Mouse (Mus musculus) cerebellum, postnatal 36 days (tissue): ENCODE results near the gene Slc9b1.
A peak's percentile ranks its signal among the peaks of the same experiment; 100 is the strongest.

Source experiments
- DNase-seq, 2 experiments: peaks; one replicate each; pipeline ENCODE4 v3.0.0; 2021 to 2022; ENCODE audit warnings: mixed read lengths in 2 of 2

The Slc9b1 gene

GRCm38 (mm10) chr3:135347739-135348264, at the start of gene Slc9b1:
Gene Slc9b1, plus strand, starts transcription at chr3:135348029.
- DNase-seq = no peak

GRCm38 (mm10) chr3:135298560-135298959, 49.3 kb upstream of the Slc9b1 start:
- DNase-seq = no peak

- DNase-seq = no peak
Observed at GRCm38 (mm10) chr3:135300081-135300480, 47.7 kb upstream of the Slc9b1 start.

- no peak for DNase-seq
Observed at GRCm38 (mm10) chr3:135304060-135304459, 43.8 kb upstream of the Slc9b1 start.

GRCm38 (mm10) chr3:135304566-135304965, 43.3 kb upstream of the Slc9b1 start:
- DNase-seq = no peak

- DNase-seq = peak; percentile 14 to 20
Observed at GRCm38 (mm10) chr3:135307411-135308259, 40.2 kb upstream of the Slc9b1 start, which contains the start of gene Slc9b2. Gene Slc9b2, plus strand, starts transcription at chr3:135307700.

GRCm38 (mm10) chr3:135312916-135313491, 34.8 kb upstream of the Slc9b1 start:
- no peak for DNase-seq

- DNase-seq = no peak
Observed at GRCm38 (mm10) chr3:135313727-135314126, 34.1 kb upstream of the Slc9b1 start.

GRCm38 (mm10) chr3:135314811-135315210, 33.0 kb upstream of the Slc9b1 start:
- DNase-seq = no peak

- DNase-seq = no peak
Observed at GRCm38 (mm10) chr3:135315720-135316425, 32.0 kb upstream of the Slc9b1 start.

- DNase-seq = no peak
Observed at GRCm38 (mm10) chr3:135318331-135318730, 29.5 kb upstream of the Slc9b1 start.

- DNase-seq = no peak
Observed at GRCm38 (mm10) chr3:135324354-135324753, 23.5 kb upstream of the Slc9b1 start.

- no peak for DNase-seq
Observed at GRCm38 (mm10) chr3:135327176-135327575, 20.7 kb upstream of the Slc9b1 start.

- no peak for DNase-seq
Observed at GRCm38 (mm10) chr3:135327601-135328000, 20.2 kb upstream of the Slc9b1 start.

GRCm38 (mm10) chr3:135328560-135328959, 19.3 kb upstream of the Slc9b1 start:
- peak; percentile 20 to 26 for DNase-seq

GRCm38 (mm10) chr3:135332691-135333090, 15.1 kb upstream of the Slc9b1 start:
- DNase-seq = no peak

- no peak for DNase-seq
Observed at GRCm38 (mm10) chr3:135333763-135334162, 14.1 kb upstream of the Slc9b1 start.

GRCm38 (mm10) chr3:135349022-135349421, 1.2 kb downstream of the Slc9b1 start:
- DNase-seq = no peak

GRCm38 (mm10) chr3:135351857-135352256, 4.0 kb downstream of the Slc9b1 start:
- no peak for DNase-seq

GRCm38 (mm10) chr3:135357394-135357793, 9.6 kb downstream of the Slc9b1 start:
- no peak for DNase-seq

GRCm38 (mm10) chr3:135375836-135376235, 28.0 kb downstream of the Slc9b1 start:
- DNase-seq = no peak

GRCm38 (mm10) chr3:135377445-135377844, 29.6 kb downstream of the Slc9b1 start:
- no peak for DNase-seq

- DNase-seq = no peak
Observed at GRCm38 (mm10) chr3:135379868-135380267, 32.0 kb downstream of the Slc9b1 start.
